Mouse (Mus musculus) stomach, embryonic 16.5 days (tissue): Measurements from ENCODE around the gene Tspear. TPM values are rescaled to one million over a fixed set of nuclear protein-coding genes. Genes with fewer than 3 reads are reported as not detected.

Experiments used
- ATAC-seq: fragments of 200-750 bp; cut with Nextera tagmentation; 2 replicates; pipeline ENCODE4 v1.8.0; 2017; ENCODE audit warnings: moderate number of reproducible peaks, moderate TSS enrichment; ENCODE audit not compliant: insufficient read depth, low FRiP score
- H3K27ac ChIP-seq: fragments of 300-500 bp; sonication (generic); 2 replicates; pipeline ENCODE4 v1.5.1; 2014; ENCODE audit warnings: low read length
- H3K27me3 ChIP-seq: fragments of 300-500 bp; sonication (generic); 2 replicates; pipeline ENCODE4 v1.6.1; 2014; ENCODE audit warnings: low read length, control low read depth, mixed read lengths; ENCODE audit not compliant: control insufficient read depth, insufficient read depth
- H3K36me3 ChIP-seq: fragments of 300-500 bp; sonication (generic); 2 replicates; pipeline ENCODE4 v1.6.1; 2014; ENCODE audit warnings: low read length; ENCODE audit not compliant: control insufficient read depth, insufficient read depth
- H3K4me1 ChIP-seq: fragments of 300-500 bp; sonication (generic); 2 replicates; pipeline ENCODE4 v1.6.1; 2014; ENCODE audit warnings: low read length, control low read depth, mixed read lengths; ENCODE audit not compliant: control insufficient read depth, insufficient read depth
- H3K4me2 ChIP-seq: fragments of 300-500 bp; sonication (generic); 2 replicates; pipeline ENCODE4 v1.6.1; 2014; ENCODE audit warnings: low read depth, low read length, mixed read lengths
- H3K4me3 ChIP-seq: fragments of 300-500 bp; sonication (generic); replicated peaks from 2 replicates; pipeline ENCODE4 v1.5.1; 2014; ENCODE audit warnings: mild to moderate bottlenecking, low read length
- H3K9ac ChIP-seq: fragments of 300-500 bp; sonication (generic); 2 replicates; pipeline ENCODE4 v1.6.1; 2014; ENCODE audit warnings: low read length
- H3K9me3 ChIP-seq: fragments of 300-500 bp; sonication (generic); replicated peaks from 2 replicates; pipeline ENCODE4 v1.6.1; 2016; ENCODE audit warnings: low read length, control low read depth; ENCODE audit not compliant: control insufficient read depth
- WGBS: fragments of 180-500 bp; shearing (Covaris S2); extraction: QIAGEN DNeasy Blood & Tissue Kit; methylation state at CpG from one replicate; pipeline ENCODE4 v1.1.7; 2014; 5-methylcytosine and 5-hydroxymethylcytosine counted together
- polyA plus RNA-seq: library from polyadenylated mRNA; unstranded; fragments of >200 nt; fragmentation: Nextera tagmentation; extraction: Ambion mirVana; gene quantifications from 2 replicates; pipeline ENCODE4 v1.2.1, GENCODE M21; 2015

Tspear gene
- polyA plus RNA-seq, 1 experiment from 2014 or later, result 0.96 TPM

DNA sequence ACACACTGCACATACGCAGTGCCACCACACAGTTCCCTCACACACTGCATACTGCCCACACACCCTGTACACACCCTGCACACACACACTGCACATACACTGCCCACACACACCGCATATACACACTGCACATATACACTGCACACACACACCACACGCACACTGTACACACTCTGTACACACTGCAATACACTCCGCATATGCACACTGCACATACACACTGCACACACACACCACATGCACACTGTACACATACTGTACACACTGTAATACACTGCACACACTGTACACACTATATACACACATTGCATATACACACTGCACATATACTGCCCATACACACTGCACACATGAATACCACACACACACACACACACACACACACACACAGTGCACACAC lies 132.2 kb downstream of the Tspear start:
- 93% methylated on average over 4 of the region's 4 CpGs for WGBS
- ATAC-seq, result peak; percentile 44
- Histone ChIP-seq H3K36me3 (no peaks in the 10 kb centered on the region), H3K27me3 (no peaks in the 10 kb centered on the region), H3K4me2 (no peak overlapping the region), H3K4me1 (no peaks in the 10 kb centered on the region), H3K9me3 (no peaks in the 10 kb centered on the region), H3K27ac (no peak overlapping the region), H3K4me3 (no peak overlapping the region), H3K9ac (no peak overlapping the region)

DNA sequence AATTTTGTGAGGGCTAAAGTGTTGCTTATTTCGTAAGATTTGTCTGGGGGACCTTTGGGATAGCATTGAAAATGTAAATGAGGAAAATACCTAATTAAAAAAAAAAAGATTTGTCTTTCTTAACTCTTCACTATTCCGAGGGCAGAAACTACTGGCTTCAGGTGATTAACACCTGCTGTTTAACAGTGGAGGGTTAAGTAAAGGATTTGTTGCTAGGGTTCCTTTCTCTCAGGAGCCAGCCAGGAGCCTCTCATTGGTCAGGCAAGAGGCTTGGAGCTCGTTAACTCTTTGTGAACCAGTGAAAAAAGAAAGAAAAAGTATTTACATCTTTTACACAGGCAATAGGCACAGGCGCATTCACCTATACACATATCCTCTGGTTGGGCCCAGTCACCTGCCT lies 132.8 kb downstream of the Tspear start:
- Histone ChIP-seq H3K9ac (no peak overlapping the region), H3K4me3 (no peak overlapping the region), H3K36me3 (no peaks in the 10 kb centered on the region), H3K4me1 (no peaks in the 10 kb centered on the region), H3K9me3 (peaks cover 3% of the 10 kb centered on the region; the same call in 1 of the 2 replicates), H3K4me2 (no peak overlapping the region), H3K27ac (no peak overlapping the region), H3K27me3 (no peaks in the 10 kb centered on the region)
- no peak for ATAC-seq
- 37% methylated on average over 4 of the region's 4 CpGs for WGBS

DNA sequence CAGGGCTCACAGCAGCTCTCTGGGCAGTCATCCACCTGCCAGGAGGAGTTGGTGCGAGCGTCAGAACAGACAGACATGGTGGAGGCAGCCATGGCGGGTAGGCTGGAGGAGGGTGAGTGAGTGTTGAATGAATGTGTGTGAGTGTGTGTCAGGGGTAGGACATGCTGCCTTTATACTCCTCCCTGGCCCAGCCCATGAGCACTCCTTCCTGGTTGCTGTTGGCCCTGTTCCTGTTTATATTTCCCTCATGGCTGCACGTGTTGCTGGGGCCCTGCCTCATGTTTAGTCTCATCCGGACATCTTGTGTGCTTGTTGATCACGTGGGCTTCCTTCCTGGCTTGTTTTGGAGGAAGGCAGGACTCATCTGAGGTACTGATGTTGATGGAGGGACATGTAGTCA lies 140.6 kb downstream of the Tspear start, which contains the start of gene Krtap10-4:
Gene Krtap10-4 (minus strand): TSS at position 145 of the 400 bp plus-strand sequence.
- no peak within 1 kb of the TSS for H3K9ac ChIP-seq
- no peaks in the 10 kb centered on the region for H3K4me1 ChIP-seq
- ATAC-seq, result peak; percentile 24; the same call in 1 of the 2 replicates
- H3K9me3 ChIP-seq, result peaks cover 3% of the 10 kb centered on the region; the same call in 1 of the 2 replicates
- no peak within 1 kb of the TSS for H3K4me2 ChIP-seq
- no peak within 1 kb of the TSS for H3K4me3 ChIP-seq
- H3K36me3 ChIP-seq, result no peaks in the 10 kb centered on the region
- H3K27ac ChIP-seq, result no peak within 1 kb of the TSS
- 52% methylated on average over 6 of the region's 6 CpGs for WGBS
- H3K27me3 ChIP-seq, result no peaks in the 10 kb centered on the region

DNA sequence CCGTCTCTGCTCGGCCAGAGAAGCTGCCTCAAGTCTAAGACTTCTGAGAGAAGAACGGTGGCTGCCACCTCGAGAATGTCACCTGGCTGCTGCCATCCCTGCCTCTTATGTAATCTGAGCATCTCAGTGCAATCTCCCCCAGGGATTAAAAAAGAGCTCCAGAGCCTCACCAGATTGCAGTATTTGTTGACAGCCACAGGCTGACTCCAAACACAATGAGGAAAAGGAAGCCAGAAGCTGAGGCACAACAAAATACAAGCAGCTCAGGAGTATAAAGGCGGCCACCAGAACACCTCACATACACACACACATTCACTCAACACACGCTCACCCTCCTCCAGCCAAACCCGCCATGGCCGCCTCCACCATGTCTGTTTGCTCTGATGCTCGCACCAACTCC lies 149.3 kb downstream of the Tspear start, which contains the start of gene Krtap10-10:
Gene Krtap10-10 (plus strand): TSS at position 301 of the 400 bp plus-strand sequence.
- Histone ChIP-seq H3K27ac (no peak within 1 kb of the TSS), H3K9ac (no peak within 1 kb of the TSS), H3K4me1 (no peaks in the 10 kb centered on the region), H3K36me3 (no peaks in the 10 kb centered on the region), H3K4me3 (no peak within 1 kb of the TSS), H3K4me2 (no peak within 1 kb of the TSS), H3K9me3 (no peaks in the 10 kb centered on the region), H3K27me3 (no peaks in the 10 kb centered on the region)
- WGBS, result 69% methylated on average over 9 of the region's 9 CpGs
- no peak for ATAC-seq

DNA sequence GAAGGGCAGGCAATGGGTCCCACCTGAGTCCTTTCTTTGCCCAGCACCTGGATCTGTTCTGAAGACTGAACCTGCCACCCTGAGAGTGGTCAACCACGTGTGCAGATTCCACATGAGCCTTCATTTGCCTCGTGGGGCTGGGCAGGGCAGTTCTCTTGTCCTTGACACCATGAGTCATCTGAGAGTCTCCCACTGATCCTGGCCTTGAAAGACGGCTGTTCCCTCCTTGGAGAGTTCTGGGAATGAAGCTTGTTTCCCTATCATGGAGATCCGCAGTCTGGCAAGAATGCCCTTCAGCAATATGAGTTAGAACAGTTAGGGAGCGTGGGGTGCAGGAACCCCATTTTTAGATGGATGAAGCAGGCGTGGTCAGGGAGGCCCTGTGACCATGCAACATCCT lies 152.6 kb downstream of the Tspear start:
- no peak overlapping the region for H3K4me3 ChIP-seq
- H3K4me2 ChIP-seq, result no peak overlapping the region
- 0 out of 2 replicates have a peak, but pooled peaks cover 3% of the 10 kb centered on the region for H3K9me3 ChIP-seq
- ATAC-seq, result no peak
- H3K27ac ChIP-seq, result no peak overlapping the region
- no peaks in the 10 kb centered on the region for H3K36me3 ChIP-seq
- 69% methylated on average over 6 of the region's 6 CpGs for WGBS
- no peaks in the 10 kb centered on the region for H3K4me1 ChIP-seq
- no peaks in the 10 kb centered on the region for H3K27me3 ChIP-seq
- H3K9ac ChIP-seq, result no peak overlapping the region

DNA sequence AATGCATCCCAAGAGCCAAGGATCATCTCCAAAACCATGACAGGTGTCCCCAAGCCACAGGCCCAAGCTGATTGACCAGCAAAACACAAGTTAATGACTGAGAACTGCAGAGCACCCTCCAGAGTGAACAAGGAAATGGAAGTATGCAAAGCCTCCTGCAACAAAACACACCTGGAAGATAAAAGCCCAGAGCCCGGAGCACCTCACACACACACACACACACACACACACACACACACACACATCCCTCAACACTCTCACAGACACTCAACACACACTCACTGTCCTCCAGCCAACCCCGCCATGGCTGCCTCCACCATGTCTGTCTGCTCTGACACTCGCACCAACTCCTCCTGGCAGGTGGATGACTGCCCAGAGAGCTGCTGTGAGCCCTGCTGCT lies 160.1 kb downstream of the Tspear start, which contains the start of gene Gm36176:
Gene Gm36176 (plus strand): TSS at position 301 of the 400 bp plus-strand sequence.
- no peak for ATAC-seq
- WGBS, result 56% methylated on average over 2 of the region's 3 CpGs

DNA sequence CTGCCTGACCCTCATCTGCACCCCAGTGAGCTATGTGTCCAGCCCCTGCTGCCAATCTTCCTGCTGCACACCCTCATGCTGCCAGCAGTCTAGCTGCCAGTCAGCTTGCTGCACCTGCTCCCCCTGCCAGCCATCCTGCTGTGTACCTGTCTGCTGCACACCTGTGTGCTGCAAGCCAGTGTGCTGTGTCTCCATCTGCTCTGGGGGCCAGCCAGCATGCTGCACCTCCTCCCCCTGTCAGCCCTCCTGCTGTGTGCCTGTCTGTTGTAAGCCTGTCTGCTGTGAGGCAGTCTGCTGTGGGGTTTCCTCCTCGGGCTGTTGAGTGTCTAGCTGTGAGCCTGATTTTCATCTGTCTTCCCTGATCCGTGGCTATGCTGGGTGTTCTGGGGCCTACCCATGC lies 160.6 kb downstream of the Tspear start:
- Histone ChIP-seq H3K27ac (no peak overlapping the region), H3K36me3 (no peaks in the 10 kb centered on the region), H3K27me3 (no peaks in the 10 kb centered on the region), H3K4me2 (no peak overlapping the region), H3K9ac (no peak overlapping the region), H3K4me3 (no peak overlapping the region), H3K9me3 (0 out of 2 replicates have a peak, but pooled peaks cover 6% of the 10 kb centered on the region), H3K4me1 (no peaks in the 10 kb centered on the region)
- 25% methylated on average over 2 of the region's 2 CpGs for WGBS
- no peak for ATAC-seq

More for the DNA sequence above, 160.1 kb downstream of the Tspear start, which contains the start of gene Gm36176:
- Histone ChIP-seq H3K9ac (no peak within 1 kb of the TSS), H3K4me3 (no peak within 1 kb of the TSS), H3K9me3 (0 out of 2 replicates have a peak, but pooled peaks cover 6% of the 10 kb centered on the region), H3K27ac (no peak within 1 kb of the TSS), H3K36me3 (no peaks in the 10 kb centered on the region), H3K4me1 (no peaks in the 10 kb centered on the region), H3K4me2 (no peak within 1 kb of the TSS), H3K27me3 (no peaks in the 10 kb centered on the region)

DNA sequence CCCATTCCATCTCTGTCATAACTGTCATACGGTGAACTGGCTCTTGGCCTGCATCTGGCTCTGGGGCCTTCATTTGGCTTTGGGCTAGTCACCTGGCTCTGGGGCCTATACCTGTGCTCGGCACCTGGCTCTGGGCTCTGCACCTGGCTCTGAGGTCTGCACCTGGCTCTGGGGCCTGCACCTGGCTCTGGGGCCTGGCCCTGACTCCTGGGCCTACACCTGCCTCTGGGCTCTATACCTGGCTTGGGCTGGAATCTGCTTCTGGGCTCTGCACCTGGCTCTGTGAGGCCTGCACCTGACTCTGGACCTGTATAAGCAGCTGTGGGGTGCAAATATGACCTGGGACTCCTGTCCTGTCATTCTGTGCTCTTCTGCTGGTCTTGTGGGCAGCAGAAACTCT lies 161.2 kb downstream of the Tspear start:
- no peak overlapping the region for H3K9ac ChIP-seq
- H3K27ac ChIP-seq, result no peak overlapping the region
- no peaks in the 10 kb centered on the region for H3K36me3 ChIP-seq
- H3K4me2 ChIP-seq, result no peak overlapping the region
- WGBS, result 71% methylated on average over 2 of the region's 2 CpGs
- H3K4me1 ChIP-seq, result no peaks in the 10 kb centered on the region
- H3K9me3 ChIP-seq, result 0 out of 2 replicates have a peak, but pooled peaks cover 6% of the 10 kb centered on the region
- no peaks in the 10 kb centered on the region for H3K27me3 ChIP-seq
- ATAC-seq, result no peak
- no peak overlapping the region for H3K4me3 ChIP-seq

DNA sequence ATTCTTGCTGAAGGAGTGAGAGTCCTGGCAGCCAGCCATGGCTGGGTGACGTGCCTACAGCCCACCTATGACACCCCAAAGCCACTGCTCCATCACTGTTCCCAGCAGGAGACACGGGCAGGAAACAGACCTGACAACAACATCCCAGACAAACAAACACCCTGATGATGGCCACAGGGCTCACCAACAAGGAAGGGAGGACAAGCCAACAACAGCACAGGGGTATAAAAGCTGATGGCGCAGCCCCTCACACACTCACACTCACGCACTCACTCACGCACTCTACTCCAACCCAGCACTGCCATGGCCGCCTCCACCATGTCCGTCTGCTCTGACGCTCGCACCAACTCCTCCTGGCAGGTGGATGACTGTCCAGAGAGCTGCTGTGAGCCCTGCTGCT lies 166.2 kb downstream of the Tspear start, which contains the start of gene Gm10318:
Gene Gm10318 (plus strand): TSS at position 301 of the 400 bp plus-strand sequence.
- no peak within 1 kb of the TSS for H3K9ac ChIP-seq
- no peaks in the 10 kb centered on the region for H3K27me3 ChIP-seq
- ATAC-seq, result no peak
- no peak within 1 kb of the TSS for H3K4me2 ChIP-seq
- no peak within 1 kb of the TSS for H3K4me3 ChIP-seq
- H3K9me3 ChIP-seq, result no peaks in the 10 kb centered on the region
- no peaks in the 10 kb centered on the region for H3K36me3 ChIP-seq
- no peak within 1 kb of the TSS for H3K27ac ChIP-seq
- 72% methylated on average over 9 of the region's 9 CpGs for WGBS
- H3K4me1 ChIP-seq, result no peaks in the 10 kb centered on the region
